Comparison of ENCODE assay signal across 8 mouse cellular contexts in the genomic region with DNA sequence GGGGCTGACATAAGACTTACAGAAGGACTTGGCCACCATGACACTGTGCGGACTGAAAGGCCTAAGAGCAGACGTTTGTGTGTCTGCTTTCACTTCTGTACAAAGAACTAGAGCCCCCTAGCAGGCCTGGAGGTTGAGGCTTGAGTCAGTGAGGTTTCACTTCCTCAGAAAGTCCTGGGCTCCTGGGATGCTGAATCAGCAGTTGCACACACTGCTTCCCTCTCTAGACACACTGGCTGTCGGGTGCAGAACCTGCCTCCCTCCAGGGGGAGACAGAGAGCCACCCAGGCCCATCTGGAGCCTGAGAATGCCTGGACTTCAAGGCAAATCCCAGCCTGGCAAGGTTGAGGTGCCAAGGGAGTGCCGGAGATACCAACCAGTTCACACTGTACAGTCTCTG. TPM values are rescaled to one million over a fixed set of nuclear protein-coding genes. Genes with fewer than 3 reads are reported as not detected.
DNase-seq lines count a peak whose midpoint lies in the region; ATAC-seq and TF ChIP-seq lines count a peak whose summit lies in the region.

No protein-coding gene starts in this region.

- no peaks in the 10 kb centered on the region for H3K27me3 ChIP-seq in midbrain, embryonic 11.5 days (ENCODE audit: control insufficient read depth, insufficient read depth, low read length)
- no peaks in the 10 kb centered on the region for H3K27me3 ChIP-seq in midbrain, embryonic 13.5 days
- H3K27me3 ChIP-seq in cerebellum, adult 2 months (ENCODE audit: control insufficient read depth, insufficient read depth, low read length) = no peaks in the 10 kb centered on the region
- no peaks in the 10 kb centered on the region for H3K27me3 ChIP-seq in kidney, postnatal 0 days (ENCODE audit: insufficient read depth, low read length)
- H3K27me3 ChIP-seq in liver, embryonic 11.5 days (replicated peaks; ENCODE audit: control insufficient read depth, insufficient read depth, low read length) = peaks cover 6% of the 10 kb centered on the region; the same call in 1 of the 2 replicates

- TF ChIP-seq POLR2A in cerebellum, adult 2 months (IDR thresholded peaks at IDR 0.05; ENCODE audit: borderline replicate concordance, insufficient read depth, low read length) = no peak; the same call in 1 of the 2 replicates

- H3K9me3 ChIP-seq in midbrain, embryonic 11.5 days (ENCODE audit: control insufficient read depth, low read length) = no peaks in the 10 kb centered on the region
- H3K9me3 ChIP-seq in midbrain, embryonic 13.5 days = no peaks in the 10 kb centered on the region
- no peaks in the 10 kb centered on the region for H3K9me3 ChIP-seq in kidney, postnatal 0 days (replicated peaks; ENCODE audit: low read length)
- no peaks in the 10 kb centered on the region for H3K9me3 ChIP-seq in liver, embryonic 11.5 days (ENCODE audit: control insufficient read depth, low read length)

- H3K27ac ChIP-seq in midbrain, embryonic 11.5 days (ENCODE audit: low read depth, low read length) = no peak overlapping the region
- H3K27ac ChIP-seq in midbrain, embryonic 13.5 days = no peak overlapping the region
- H3K27ac ChIP-seq in cerebellum, adult 2 months (ENCODE audit: insufficient read depth, low read length) = peak overlapping the region; percentile 66
- 0 out of 2 replicates have a peak overlapping the region, but pooled peaks have one; percentile 42 for H3K27ac ChIP-seq in kidney, postnatal 0 days
- H3K27ac ChIP-seq in liver, embryonic 11.5 days (ENCODE audit: low read depth, low read length) = no peak overlapping the region

- TF ChIP-seq CTCF in cerebellum, adult 2 months (IDR thresholded peaks at IDR 0.05; ENCODE audit: borderline replicate concordance, insufficient read depth, low read depth, low read length) = peak; percentile 75
- TF ChIP-seq CTCF in kidney, postnatal 0 days (IDR thresholded peaks at IDR 0.05; ENCODE audit: low read depth) = peak; percentile 74

- no peak overlapping the region for H3K9ac ChIP-seq in midbrain, embryonic 11.5 days (ENCODE audit: low read length)
- no peak overlapping the region for H3K9ac ChIP-seq in midbrain, embryonic 13.5 days (replicated peaks)
- no peak overlapping the region for H3K9ac ChIP-seq in kidney, postnatal 0 days (ENCODE audit: low read depth, low read length)
- H3K9ac ChIP-seq in liver, embryonic 11.5 days (ENCODE audit: low read depth, low read length) = no peak overlapping the region

- H3K4me2 ChIP-seq in midbrain, embryonic 11.5 days = no peak overlapping the region
- no peak overlapping the region for H3K4me2 ChIP-seq in midbrain, embryonic 13.5 days (replicated peaks)
- no peak overlapping the region for H3K4me2 ChIP-seq in kidney, postnatal 0 days (ENCODE audit: low read length)
- H3K4me2 ChIP-seq in liver, embryonic 11.5 days = no peak overlapping the region

- DNase-seq in midbrain, embryonic 11.5 days (ENCODE audit: low spot score, missing footprints) = peak; percentile 83
- peak; percentile 75 to 77 for DNase-seq in cerebellum, adult 2 months
- DNase-seq in heart, adult 11 months = peak; percentile 98
- DNase-seq in kidney, postnatal 0 days (ENCODE audit: low spot score) = peak; percentile 50
- no peak for DNase-seq in liver, embryonic 11.5 days (ENCODE audit: low spot score)
- peak; percentile 63 for DNase-seq in ovary, postnatal 14 days (ENCODE audit: low spot score)
- peak; percentile 41 to 55 for DNase-seq in thymus, postnatal 10 days (ENCODE audit: low spot score in 2 of 2)

- H3K4me3 ChIP-seq in midbrain, embryonic 11.5 days (ENCODE audit: low read depth, low read length) = no peak overlapping the region
- no peak overlapping the region for H3K4me3 ChIP-seq in midbrain, embryonic 13.5 days (replicated peaks)
- H3K4me3 ChIP-seq in cerebellum, adult 2 months (replicated peaks; ENCODE audit: insufficient read depth, low read depth, low read length) = no peak overlapping the region
- no peak overlapping the region for H3K4me3 ChIP-seq in kidney, postnatal 0 days (replicated peaks; ENCODE audit: low read depth, low read length)
- no peak overlapping the region for H3K4me3 ChIP-seq in liver, embryonic 11.5 days (ENCODE audit: low read depth, low read length)

- 70% methylated on average over 4 of the region's 4 CpGs for WGBS in midbrain, embryonic 11.5 days
- 73% methylated on average over 4 of the region's 4 CpGs for WGBS in midbrain, embryonic 13.5 days
- 25% methylated on average over 4 of the region's 4 CpGs for WGBS in cerebellum, adult 2 months
- 59% methylated on average over 4 of the region's 4 CpGs for WGBS in kidney, postnatal 0 days
- 50% methylated on average over 4 of the region's 4 CpGs for WGBS in liver, embryonic 11.5 days

- H3K4me1 ChIP-seq in midbrain, embryonic 11.5 days (ENCODE audit: control insufficient read depth, insufficient read depth, low read length) = no peaks in the 10 kb centered on the region
- H3K4me1 ChIP-seq in midbrain, embryonic 13.5 days (replicated peaks) = peaks cover 8% of the 10 kb centered on the region; the same call in 1 of the 2 replicates
- H3K4me1 ChIP-seq in cerebellum, adult 2 months (ENCODE audit: control insufficient read depth, insufficient read depth, low read length) = peaks cover 34% of the 10 kb centered on the region
- H3K4me1 ChIP-seq in kidney, postnatal 0 days (replicated peaks; ENCODE audit: insufficient read depth, low read length) = peaks cover 10% of the 10 kb centered on the region; the same call in 1 of the 2 replicates
- H3K4me1 ChIP-seq in liver, embryonic 11.5 days (replicated peaks; ENCODE audit: control insufficient read depth, insufficient read depth, low read length) = peaks cover 13% of the 10 kb centered on the region

- no peak for ATAC-seq in midbrain, embryonic 11.5 days (ENCODE audit: low FRiP score)
- no peak for ATAC-seq in midbrain, embryonic 13.5 days
- ATAC-seq in kidney, postnatal 0 days (replicated peaks; ENCODE audit: low FRiP score, low read depth) = no peak
- ATAC-seq in liver, embryonic 11.5 days (replicated peaks; ENCODE audit: low FRiP score) = peak; percentile 37; the same call in 1 of the 2 replicates

- no peaks in the 10 kb centered on the region for H3K36me3 ChIP-seq in midbrain, embryonic 11.5 days (ENCODE audit: control insufficient read depth, insufficient read depth, low read length)
- H3K36me3 ChIP-seq in midbrain, embryonic 13.5 days = no peaks in the 10 kb centered on the region
- H3K36me3 ChIP-seq in kidney, postnatal 0 days (ENCODE audit: insufficient read depth, low read length) = no peaks in the 10 kb centered on the region
- H3K36me3 ChIP-seq in liver, embryonic 11.5 days (ENCODE audit: control insufficient read depth, insufficient read depth, low read length) = no peaks in the 10 kb centered on the region

RNA-seq across cellular contexts. Expression of a gene that starts 3.1 kb away (rescaled TPM):
- 0.12 and 0.22 TPM in 2 replicates for polyA plus RNA-seq in midbrain, embryonic 11.5 days (2014; fragmentation: Nextera tagmentation; extraction: Ambion mirVana)
- 0.09 and 0.19 TPM in 2 replicates for polyA plus RNA-seq in midbrain, embryonic 13.5 days (2015; fragmentation: Nextera tagmentation; extraction: Ambion mirVana)
- polyA plus RNA-seq in cerebellum, adult 2 months (2012; rRNA removed) = 0.14 and 0.18 TPM in 2 replicates
- 0.13 TPM in 1 of 2 replicates, not detected in the other for polyA plus RNA-seq in kidney, postnatal 0 days (2015; fragmentation: Nextera tagmentation; extraction: Ambion mirVana)
- 0.36 and 0.71 TPM in 2 replicates for polyA plus RNA-seq in liver, embryonic 11.5 days (2014; fragmentation: Nextera tagmentation; extraction: Ambion mirVana)

RNA-seq across cellular contexts. Expression of a gene that starts 14.4 kb away (rescaled TPM):
- polyA plus RNA-seq in midbrain, embryonic 11.5 days (2014; fragmentation: Nextera tagmentation; extraction: Ambion mirVana) = 1.8 and 2.2 TPM in 2 replicates
- polyA plus RNA-seq in midbrain, embryonic 13.5 days (2015; fragmentation: Nextera tagmentation; extraction: Ambion mirVana) = 2.6 and 3.2 TPM in 2 replicates
- polyA plus RNA-seq in cerebellum, adult 2 months (2012; rRNA removed) = 19.8 and 24.2 TPM in 2 replicates
- 2.1 and 2.4 TPM in 2 replicates for polyA plus RNA-seq in kidney, postnatal 0 days (2015; fragmentation: Nextera tagmentation; extraction: Ambion mirVana)
- polyA plus RNA-seq in liver, embryonic 11.5 days (2014; fragmentation: Nextera tagmentation; extraction: Ambion mirVana) = 0.41 and 0.49 TPM in 2 replicates

RNA-seq across cellular contexts. Expression of a gene that starts 38.8 kb away (rescaled TPM):
- polyA plus RNA-seq in midbrain, embryonic 11.5 days (2014; fragmentation: Nextera tagmentation; extraction: Ambion mirVana) = 0.07 and 0.08 TPM in 2 replicates
- 4.6 TPM in 2 replicates for polyA plus RNA-seq in midbrain, embryonic 13.5 days (2015; fragmentation: Nextera tagmentation; extraction: Ambion mirVana)
- 154 and 160 TPM in 2 replicates for polyA plus RNA-seq in cerebellum, adult 2 months (2012; rRNA removed)
- 11.7 and 13.7 TPM in 2 replicates for polyA plus RNA-seq in kidney, postnatal 0 days (2015; fragmentation: Nextera tagmentation; extraction: Ambion mirVana)
- 0.21 and 0.29 TPM in 2 replicates for polyA plus RNA-seq in liver, embryonic 11.5 days (2014; fragmentation: Nextera tagmentation; extraction: Ambion mirVana)

Comparison
In these comparisons a context has a peak if more than half of its experiments do, and no peak if none do; other contexts are left out.
1. H3K27ac ChIP-seq: peak in cerebellum, adult 2 months (single experiment) and kidney, postnatal 0 days (single experiment); none in midbrain, embryonic 11.5 days (single experiment), midbrain, embryonic 13.5 days (single experiment) and liver, embryonic 11.5 days (single experiment).
2. RNA of a gene that starts 38.8 kb away (polyA plus RNA-seq): 154 to 160 TPM in cerebellum, adult 2 months; 11.7 to 13.7 TPM in kidney, postnatal 0 days, 4.6 TPM in midbrain, embryonic 13.5 days, 0.21 to 0.29 TPM in liver, embryonic 11.5 days and 0.07 to 0.08 TPM in midbrain, embryonic 11.5 days; every median in the first group is over 10 times any median in the second.